ENCODE assay signal across 25 mouse cellular contexts in the genomic region with DNA sequence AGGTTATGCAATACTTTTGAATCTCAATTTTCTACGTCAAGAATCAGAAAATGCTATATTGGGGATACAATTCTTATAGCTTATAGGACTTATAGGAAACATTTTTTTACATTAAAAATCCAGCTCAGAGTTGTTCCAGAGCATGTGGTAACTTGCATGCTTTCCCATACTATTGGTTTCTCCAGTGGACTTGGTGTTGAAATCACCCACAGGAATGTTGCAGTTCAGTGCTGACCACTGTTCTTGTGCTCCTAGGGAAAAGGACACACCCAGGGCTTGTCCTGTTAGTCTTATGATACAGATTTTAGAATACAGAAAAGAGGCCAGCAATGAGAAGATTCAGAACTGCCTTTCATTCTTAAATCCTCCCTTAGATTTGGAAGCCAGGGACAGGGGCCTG.
DNase-seq lines count a peak whose midpoint lies in the region; ATAC-seq lines count a peak whose summit lies in the region.
"Had no signal": no experiment of that assay in that cellular context is flagged by ENCODE, and none has a peak within 500 bp of the region (broad histone marks: within the 10 kb centered on the region; RNA-seq: fewer than 3 reads in every experiment).

No protein-coding gene starts in this region.

- H3K4me2 ChIP-seq in hindbrain, embryonic 14.5 days (replicated peaks) = no peak overlapping the region
- H3K4me2 ChIP-seq: embryonic facial prominence, embryonic 13.5 days; embryonic facial prominence, embryonic 15.5 days; forebrain, embryonic 12.5 days had no signal

- no peak overlapping the region for H3K9ac ChIP-seq in hindbrain, embryonic 14.5 days
- H3K9ac ChIP-seq: embryonic facial prominence, embryonic 13.5 days; embryonic facial prominence, embryonic 15.5 days; forebrain, embryonic 12.5 days had no signal

- no peak overlapping the region for H3K27ac ChIP-seq in hindbrain, embryonic 14.5 days
- H3K27ac ChIP-seq: embryonic facial prominence, embryonic 13.5 days; embryonic facial prominence, embryonic 15.5 days; forebrain, embryonic 10.5 days; forebrain, embryonic 12.5 days had no signal

- no peak overlapping the region for H3K4me3 ChIP-seq in hindbrain, embryonic 14.5 days (replicated peaks; ENCODE audit: low read length)
- H3K4me3 ChIP-seq: embryonic facial prominence, embryonic 13.5 days; embryonic facial prominence, embryonic 15.5 days; erythroblast, embryonic 14.5 days; forebrain, embryonic 10.5 days; forebrain, embryonic 12.5 days had no signal

- H3K27me3 ChIP-seq in hindbrain, embryonic 14.5 days (ENCODE audit: control insufficient read depth, insufficient read depth, low read length) = no peaks in the 10 kb centered on the region
- H3K27me3 ChIP-seq: CH12.LX; embryonic facial prominence, embryonic 13.5 days; embryonic facial prominence, embryonic 15.5 days; forebrain, embryonic 12.5 days had no signal

- no peak for ATAC-seq in hindbrain, embryonic 14.5 days (ENCODE audit: low FRiP score)
- no peak for ATAC-seq in cerebellum, adult (ENCODE audit: insufficient number of reproducible peaks, low FRiP score, low TSS enrichment)
- ATAC-seq: CD4-positive, CD25-positive, alpha-beta regulatory T cell, adult 4 months; forebrain, embryonic 14.5 days; forebrain, embryonic 16.5 days had no signal

- H3K36me3 ChIP-seq in hindbrain, embryonic 14.5 days (replicated peaks; ENCODE audit: control insufficient read depth, insufficient read depth) = no peaks in the 10 kb centered on the region
- H3K36me3 ChIP-seq: embryonic facial prominence, embryonic 13.5 days; embryonic facial prominence, embryonic 15.5 days; forebrain, embryonic 10.5 days; forebrain, embryonic 12.5 days; G1E had no signal

- no peaks in the 10 kb centered on the region for H3K9me3 ChIP-seq in hindbrain, embryonic 14.5 days (ENCODE audit: control insufficient read depth, low read length)
- H3K9me3 ChIP-seq: embryonic facial prominence, embryonic 13.5 days; embryonic facial prominence, embryonic 15.5 days; forebrain, embryonic 10.5 days; forebrain, embryonic 12.5 days; G1E had no signal

- 96% methylated on average over 1 of the region's 1 CpGs for WGBS in hindbrain, embryonic 14.5 days

- H3K4me1 ChIP-seq in hindbrain, embryonic 14.5 days (replicated peaks; ENCODE audit: control insufficient read depth, insufficient read depth, low read length) = no peaks in the 10 kb centered on the region
- H3K4me1 ChIP-seq: embryonic facial prominence, embryonic 13.5 days; embryonic facial prominence, embryonic 15.5 days; forebrain, embryonic 10.5 days; forebrain, embryonic 12.5 days had no signal

- DNase-seq in 3T3-L1 (ENCODE audit: low read depth, low spot score) = peak; percentile 46
- peak; percentile 12 for DNase-seq in NIH3T3 (ENCODE audit: low read depth)
- DNase-seq in hindbrain, embryonic 14.5 days (ENCODE audit: low spot score) = no peak
- DNase-seq in frontal cortex, postnatal 25 days (ENCODE audit: low spot score in 2 of 2) = no peak
- DNase-seq: adrenal gland, adult 2 months; adrenal gland, postnatal 10 days; adrenal gland, postnatal 36 days; cerebellum, adult 11 months; cerebellum, adult 18-20 months; cerebellum, adult 8-10 months; cerebellum, adult 9-11 months; cerebellum, postnatal 14 days; cerebellum, postnatal 36 days; embryo, embryonic 11 days had no signal

Comparison
In these comparisons a context has a peak if more than half of its experiments do, and no peak if none do; other contexts are left out.
1. DNase-seq: peak in 3T3-L1 (single experiment) and NIH3T3 (single experiment); none in hindbrain, embryonic 14.5 days (single experiment) and frontal cortex, postnatal 25 days (0 of 2).